Mouse (Mus musculus): ENCODE results near the gene Flnb. TPM values are rescaled to one million over a fixed set of nuclear protein-coding genes. Genes with fewer than 3 reads are reported as not detected.

Gene Flnb
- polyA plus RNA-seq, 1 experiment from 2014 or later, result 26.8 TPM

- H3K36me3 ChIP-seq (ENCODE audit: control insufficient read depth, insufficient read depth, low read length), result peaks cover 88% of the 10 kb centered on the region
- WGBS, result 89% methylated on average over 5 of the region's 5 CpGs
- H3K4me3 ChIP-seq (ENCODE audit: low read depth, low read length), result no peak overlapping the region
These were observed 103.7 kb downstream of the Flnb start for GRCm38 (mm10) chr14:7921459-7921858.

DNA sequence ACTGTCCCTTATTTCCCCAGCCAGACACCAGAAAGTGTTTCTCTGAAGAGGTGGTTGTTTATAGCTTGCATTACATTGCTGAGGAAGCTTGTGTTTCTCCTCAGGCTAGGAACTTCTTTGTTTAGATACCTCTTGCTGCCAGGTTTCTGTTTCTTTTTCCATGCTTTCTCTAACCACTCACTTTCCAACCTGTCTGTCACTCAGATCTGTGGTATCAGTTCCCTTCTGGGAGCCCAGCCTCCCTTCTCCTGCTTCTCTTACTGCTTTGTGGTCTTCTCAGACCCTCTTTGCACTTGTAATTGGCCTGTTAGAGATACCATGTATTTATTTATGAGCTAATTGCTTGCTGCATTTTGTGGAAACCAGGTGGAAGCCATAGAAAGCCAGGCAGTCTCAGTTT, 105.9 kb downstream of the Flnb start:
- ATAC-seq (replicated peaks; ENCODE audit: low FRiP score, low TSS enrichment, low read depth) (no peak), DNase-seq (ENCODE audit: low spot score) (no peak)
- no peak overlapping the region for H3K27ac ChIP-seq (ENCODE audit: low read depth)
- no peaks in the 10 kb centered on the region for H3K27me3 ChIP-seq (replicated peaks; ENCODE audit: control insufficient read depth, insufficient read depth, low read length)
- no peak overlapping the region for H3K9ac ChIP-seq (ENCODE audit: low read length)
- no peak overlapping the region for H3K4me3 ChIP-seq (ENCODE audit: low read depth, low read length)
- H3K9me3 ChIP-seq (ENCODE audit: control insufficient read depth, low read length), result no peaks in the 10 kb centered on the region
- H3K4me1 ChIP-seq (replicated peaks; ENCODE audit: control insufficient read depth, insufficient read depth, low read length), result peaks cover 12% of the 10 kb centered on the region; the same call in 1 of the 2 replicates
- no peak overlapping the region for H3K4me2 ChIP-seq (ENCODE audit: low read length)
- H3K36me3 ChIP-seq (ENCODE audit: control insufficient read depth, insufficient read depth, low read length), result peaks cover 83% of the 10 kb centered on the region

More at GRCm38 (mm10) chr14:7921459-7921858, 103.7 kb downstream of the Flnb start:
- H3K9me3 ChIP-seq (ENCODE audit: control insufficient read depth, low read length), result no peaks in the 10 kb centered on the region
- no peak for DNase-seq (ENCODE audit: low spot score)
- no peak for ATAC-seq (replicated peaks; ENCODE audit: low FRiP score, low TSS enrichment, low read depth)
- H3K27me3 ChIP-seq (replicated peaks; ENCODE audit: control insufficient read depth, insufficient read depth, low read length), result no peaks in the 10 kb centered on the region
- H3K27ac ChIP-seq (ENCODE audit: low read depth), result no peak overlapping the region
- H3K4me1 ChIP-seq (replicated peaks; ENCODE audit: control insufficient read depth, insufficient read depth, low read length), result peaks cover 16% of the 10 kb centered on the region; the same call in 1 of the 2 replicates
- no peak overlapping the region for H3K9ac ChIP-seq (ENCODE audit: low read length)
- H3K4me2 ChIP-seq (ENCODE audit: low read length), result no peak overlapping the region

DNA sequence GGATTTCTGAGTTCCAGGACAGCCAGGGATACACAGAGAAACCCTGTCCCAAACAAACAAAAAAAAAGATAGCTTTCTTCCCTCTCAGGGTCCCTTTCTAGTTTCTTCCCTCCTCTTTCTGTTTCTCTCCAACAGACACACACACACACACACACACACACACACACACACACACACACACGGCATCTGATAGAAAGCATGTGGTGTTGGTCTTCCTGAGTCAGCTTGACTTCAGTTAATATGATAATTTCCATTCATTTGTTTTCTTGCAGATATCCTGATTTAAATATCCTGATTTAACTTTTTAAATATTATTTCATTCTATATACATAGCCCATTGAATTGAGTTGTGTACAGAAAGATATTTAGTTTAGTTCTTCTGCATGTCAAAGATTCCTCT, 110.6 kb downstream of the Flnb start:
- no peak for DNase-seq (ENCODE audit: low spot score)
- no peak for ATAC-seq (replicated peaks; ENCODE audit: low FRiP score, low TSS enrichment, low read depth)
- H3K36me3 ChIP-seq (ENCODE audit: control insufficient read depth, insufficient read depth, low read length), result peaks cover 92% of the 10 kb centered on the region
- H3K4me3 ChIP-seq (ENCODE audit: low read depth, low read length), result no peak overlapping the region
- no peak overlapping the region for H3K9ac ChIP-seq (ENCODE audit: low read length)
- no peaks in the 10 kb centered on the region for H3K9me3 ChIP-seq (ENCODE audit: control insufficient read depth, low read length)
- H3K27ac ChIP-seq (ENCODE audit: low read depth), result no peak overlapping the region
- WGBS, result 94% methylated on average over 1 of the region's 1 CpGs
- no peaks in the 10 kb centered on the region for H3K27me3 ChIP-seq (replicated peaks; ENCODE audit: control insufficient read depth, insufficient read depth, low read length)
- H3K4me2 ChIP-seq (ENCODE audit: low read length), result no peak overlapping the region
- H3K4me1 ChIP-seq (replicated peaks; ENCODE audit: control insufficient read depth, insufficient read depth, low read length), result no peaks in the 10 kb centered on the region

DNA sequence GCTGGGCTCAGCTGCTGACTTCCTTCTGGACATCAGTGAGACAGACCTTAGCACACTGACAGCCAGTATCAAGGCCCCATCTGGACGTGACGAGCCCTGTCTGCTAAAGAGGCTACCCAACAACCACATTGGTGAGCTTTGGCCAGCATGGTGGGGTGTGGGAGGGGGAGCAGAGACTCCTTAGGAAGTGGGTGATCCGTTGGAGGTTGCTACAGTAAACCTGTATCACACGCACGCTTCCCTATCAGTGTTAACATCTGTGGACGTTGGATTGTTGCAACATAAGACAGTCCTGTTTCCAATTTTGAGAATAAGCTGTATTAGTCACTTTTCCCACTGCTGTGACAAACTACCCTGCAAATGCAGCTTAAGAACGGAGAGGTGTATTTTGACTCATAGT, 111.3 kb downstream of the Flnb start:
- H3K36me3 ChIP-seq (ENCODE audit: control insufficient read depth, insufficient read depth, low read length), result peaks cover 92% of the 10 kb centered on the region

GRCm38 (mm10) chr14:7932151-7932550, 114.4 kb downstream of the Flnb start:
- Histone ChIP-seq H3K27ac (ENCODE audit: low read depth) (no peak overlapping the region), H3K4me1 (replicated peaks; ENCODE audit: control insufficient read depth, insufficient read depth, low read length) (no peaks in the 10 kb centered on the region), H3K36me3 (ENCODE audit: control insufficient read depth, insufficient read depth, low read length) (peaks cover 82% of the 10 kb centered on the region), H3K9ac (ENCODE audit: low read length) (no peak overlapping the region), H3K4me2 (ENCODE audit: low read length) (no peak overlapping the region), H3K4me3 (ENCODE audit: low read depth, low read length) (no peak overlapping the region), H3K9me3 (ENCODE audit: control insufficient read depth, low read length) (no peaks in the 10 kb centered on the region), H3K27me3 (replicated peaks; ENCODE audit: control insufficient read depth, insufficient read depth, low read length) (no peaks in the 10 kb centered on the region)
- 91% methylated on average over 4 of the region's 4 CpGs for WGBS
- ATAC-seq (replicated peaks; ENCODE audit: low FRiP score, low TSS enrichment, low read depth), result no peak
- no peak for DNase-seq (ENCODE audit: low spot score)

More for the DNA sequence above, 111.3 kb downstream of the Flnb start:
- Histone ChIP-seq H3K4me1 (replicated peaks; ENCODE audit: control insufficient read depth, insufficient read depth, low read length) (no peaks in the 10 kb centered on the region), H3K9ac (ENCODE audit: low read length) (no peak overlapping the region), H3K4me2 (ENCODE audit: low read length) (no peak overlapping the region), H3K27me3 (replicated peaks; ENCODE audit: control insufficient read depth, insufficient read depth, low read length) (no peaks in the 10 kb centered on the region), H3K9me3 (ENCODE audit: control insufficient read depth, low read length) (no peaks in the 10 kb centered on the region), H3K27ac (ENCODE audit: low read depth) (no peak overlapping the region), H3K4me3 (ENCODE audit: low read depth, low read length) (no peak overlapping the region)
- ATAC-seq (replicated peaks; ENCODE audit: low FRiP score, low TSS enrichment, low read depth), result no peak
- WGBS, result 85% methylated on average over 7 of the region's 7 CpGs
- DNase-seq (ENCODE audit: low spot score), result no peak

DNA sequence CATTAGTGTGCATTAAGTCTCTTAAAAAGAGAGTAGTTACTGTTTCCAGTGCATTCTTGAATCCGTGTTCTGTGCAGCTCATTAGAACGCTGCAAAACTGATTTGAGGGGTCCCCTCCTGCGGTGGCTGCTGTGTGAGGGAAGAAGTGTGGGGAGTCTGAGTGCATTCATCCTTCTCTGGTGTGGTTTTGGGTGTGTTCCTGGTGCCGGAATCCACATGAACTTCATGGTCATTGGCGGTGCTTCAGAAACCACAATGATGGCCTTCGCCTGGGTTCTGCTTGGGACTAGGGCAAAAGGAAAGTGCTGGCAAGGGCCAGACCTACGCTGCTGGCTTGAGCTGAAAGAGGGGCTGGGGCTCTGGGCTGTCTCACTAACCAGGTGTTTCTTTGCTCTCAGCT, 116.4 kb downstream of the Flnb start:
- H3K27me3 ChIP-seq (replicated peaks; ENCODE audit: control insufficient read depth, insufficient read depth, low read length), result no peaks in the 10 kb centered on the region
- H3K9me3 ChIP-seq (ENCODE audit: control insufficient read depth, low read length), result no peaks in the 10 kb centered on the region
- WGBS, result 94% methylated on average over 7 of the region's 7 CpGs
- no peaks in the 10 kb centered on the region for H3K4me1 ChIP-seq (replicated peaks; ENCODE audit: control insufficient read depth, insufficient read depth, low read length)
- H3K9ac ChIP-seq (ENCODE audit: low read length), result no peak overlapping the region
- no peak overlapping the region for H3K4me3 ChIP-seq (ENCODE audit: low read depth, low read length)
- ATAC-seq (replicated peaks; ENCODE audit: low FRiP score, low TSS enrichment, low read depth) (no peak), DNase-seq (ENCODE audit: low spot score) (no peak)
- H3K27ac ChIP-seq (ENCODE audit: low read depth), result no peak overlapping the region
- H3K36me3 ChIP-seq (ENCODE audit: control insufficient read depth, insufficient read depth, low read length), result peaks cover 73% of the 10 kb centered on the region
- H3K4me2 ChIP-seq (ENCODE audit: low read length), result no peak overlapping the region

- Histone ChIP-seq H3K4me1 (replicated peaks; ENCODE audit: control insufficient read depth, insufficient read depth, low read length) (no peaks in the 10 kb centered on the region), H3K36me3 (ENCODE audit: control insufficient read depth, insufficient read depth, low read length) (peaks cover 72% of the 10 kb centered on the region), H3K9me3 (ENCODE audit: control insufficient read depth, low read length) (no peaks in the 10 kb centered on the region), H3K27ac (ENCODE audit: low read depth) (no peak overlapping the region), H3K27me3 (replicated peaks; ENCODE audit: control insufficient read depth, insufficient read depth, low read length) (no peaks in the 10 kb centered on the region), H3K9ac (ENCODE audit: low read length) (no peak overlapping the region), H3K4me2 (ENCODE audit: low read length) (no peak overlapping the region), H3K4me3 (ENCODE audit: low read depth, low read length) (no peak overlapping the region)
- 29% methylated on average over 17 of the region's 17 CpGs for WGBS
- ATAC-seq (replicated peaks; ENCODE audit: low FRiP score, low TSS enrichment, low read depth), result no peak
- DNase-seq (ENCODE audit: low spot score), result no peak
These were observed 119.4 kb downstream of the Flnb start for GRCm38 (mm10) chr14:7937052-7937630.

GRCm38 (mm10) chr14:7938809-7939784, 121.3 kb downstream of the Flnb start:
- Histone ChIP-seq H3K36me3 (ENCODE audit: control insufficient read depth, insufficient read depth, low read length) (peaks cover 66% of the 10 kb centered on the region), H3K9me3 (ENCODE audit: control insufficient read depth, low read length) (no peaks in the 10 kb centered on the region), H3K27me3 (replicated peaks; ENCODE audit: control insufficient read depth, insufficient read depth, low read length) (no peaks in the 10 kb centered on the region), H3K27ac (ENCODE audit: low read depth) (no peak overlapping the region), H3K4me3 (ENCODE audit: low read depth, low read length) (no peak overlapping the region), H3K4me2 (ENCODE audit: low read length) (no peak overlapping the region), H3K4me1 (replicated peaks; ENCODE audit: control insufficient read depth, insufficient read depth, low read length) (no peaks in the 10 kb centered on the region), H3K9ac (ENCODE audit: low read length) (no peak overlapping the region)
- WGBS, result 75% methylated on average over 19 of the region's 19 CpGs
- DNase-seq (ENCODE audit: low spot score) (no peak), ATAC-seq (replicated peaks; ENCODE audit: low FRiP score, low TSS enrichment, low read depth) (no peak)
